Mouse (Mus musculus) heart, adult 2 months (tissue): Measurements from ENCODE around the gene Pld5.

Experiments
- CTCF ChIP-seq: fragments of 200-600 bp; IDR thresholded peaks from 2 replicates; pipeline ENCODE4 v1.8.1; 2022; ENCODE audit warnings: antibody characterized with exemption, mild to moderate bottlenecking, moderate library complexity
- EP300 ChIP-seq: fragments of 200-500 bp; IDR thresholded peaks from 2 replicates; pipeline ENCODE4 v1.6.1; 2011; ENCODE audit warnings: low read depth, low read length, control low read depth; ENCODE audit not compliant: insufficient read depth

DNA sequence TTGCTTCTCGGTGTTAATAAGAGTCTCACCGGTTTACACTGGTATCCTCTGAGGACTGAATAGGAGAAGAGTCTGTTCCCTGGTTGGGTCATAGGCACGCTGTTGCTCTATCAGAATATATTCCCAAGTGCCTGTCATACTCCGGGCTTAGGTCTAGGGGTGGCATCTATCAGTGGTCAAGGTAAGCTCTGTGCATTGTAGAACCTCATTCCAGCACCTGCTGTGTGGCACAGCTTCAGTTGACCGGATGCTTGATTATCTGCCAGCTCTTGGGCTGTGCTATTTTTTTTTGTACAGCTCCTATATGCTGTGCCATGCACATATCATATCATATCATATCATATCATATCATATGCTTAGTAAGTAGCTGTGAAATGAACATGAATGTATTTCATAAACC, 286.7 kb downstream of the Pld5 start:
- TF ChIP-seq CTCF (no peak), EP300 (no peak)
